ENCODE assay signal across 8 mouse cellular contexts in genomic region chr11:55023049-55023564, GRCm38 (mm10). TPM values are rescaled to one million over a fixed set of nuclear protein-coding genes. Genes with fewer than 3 reads are reported as not detected.
A peak's percentile ranks its signal among the peaks of the same experiment; 100 is the strongest.
DNase-seq lines count a peak whose midpoint lies in the region; ATAC-seq lines count a peak whose summit lies in the region.

No protein-coding gene starts in this region.

- peak overlapping the region; percentile 93 for H3K27ac ChIP-seq in intestine, embryonic 15.5 days
- H3K27ac ChIP-seq in limb, embryonic 13.5 days = peak overlapping the region; percentile 97
- peak overlapping the region; percentile 84 for H3K27ac ChIP-seq in midbrain, embryonic 14.5 days (replicated peaks; ENCODE audit: low read depth, low read length)

- ATAC-seq in intestine, embryonic 15.5 days = peak; percentile 88
- peak; percentile 88 for ATAC-seq in limb, embryonic 13.5 days (ENCODE audit: low FRiP score, low read depth)
- ATAC-seq in midbrain, embryonic 14.5 days (ENCODE audit: low FRiP score, low TSS enrichment) = peak; percentile 77
- ATAC-seq in erythroblast, adult 5-6 weeks (replicated peaks; ENCODE audit: low FRiP score, poor library complexity, severe bottlenecking) = no peak

- no peaks in the 10 kb centered on the region for H3K27me3 ChIP-seq in intestine, embryonic 15.5 days (replicated peaks)
- H3K27me3 ChIP-seq in limb, embryonic 13.5 days = no peaks in the 10 kb centered on the region
- no peaks in the 10 kb centered on the region for H3K27me3 ChIP-seq in midbrain, embryonic 14.5 days (ENCODE audit: control insufficient read depth, insufficient read depth, low read length)

- peaks cover 7% of the 10 kb centered on the region; the same call in 1 of the 2 replicates for H3K36me3 ChIP-seq in intestine, embryonic 15.5 days
- H3K36me3 ChIP-seq in limb, embryonic 13.5 days = peaks cover 49% of the 10 kb centered on the region
- H3K36me3 ChIP-seq in midbrain, embryonic 14.5 days (ENCODE audit: control insufficient read depth, insufficient read depth, low read length) = no peaks in the 10 kb centered on the region

- DNase-seq in adrenal gland, adult (ENCODE audit: inconsistent age in 2 of 2, low spot score in 1 of 2) = peak; percentile 78 to 93
- DNase-seq in embryo, embryonic 11 days = peak; percentile 89
- DNase-seq in gastrocnemius, postnatal 4 days (ENCODE audit: low spot score in 2 of 2) = peak; percentile 89 to 95
- peak; percentile 85 for DNase-seq in midbrain, embryonic 14.5 days
- peak; percentile 68 for DNase-seq in spleen, adult 12 weeks (ENCODE audit: low spot score)

- H3K4me2 ChIP-seq in intestine, embryonic 15.5 days (replicated peaks) = peak overlapping the region; percentile 52
- H3K4me2 ChIP-seq in limb, embryonic 13.5 days (replicated peaks) = peak overlapping the region; percentile 57
- peak overlapping the region; percentile 27; the same call in 1 of the 2 replicates for H3K4me2 ChIP-seq in midbrain, embryonic 14.5 days (ENCODE audit: low read length)

- no peak overlapping the region for H3K4me3 ChIP-seq in intestine, embryonic 15.5 days (replicated peaks)
- H3K4me3 ChIP-seq in limb, embryonic 13.5 days = peak overlapping the region; percentile 23
- no peak overlapping the region for H3K4me3 ChIP-seq in midbrain, embryonic 14.5 days (replicated peaks; ENCODE audit: low read depth, low read length)

- no peaks in the 10 kb centered on the region for H3K9me3 ChIP-seq in intestine, embryonic 15.5 days
- H3K9me3 ChIP-seq in limb, embryonic 13.5 days = no peaks in the 10 kb centered on the region
- H3K9me3 ChIP-seq in midbrain, embryonic 14.5 days (ENCODE audit: control insufficient read depth, low read length) = no peaks in the 10 kb centered on the region

- peaks cover 82% of the 10 kb centered on the region for H3K4me1 ChIP-seq in intestine, embryonic 15.5 days (replicated peaks)
- peaks cover 78% of the 10 kb centered on the region for H3K4me1 ChIP-seq in limb, embryonic 13.5 days
- peaks cover 24% of the 10 kb centered on the region for H3K4me1 ChIP-seq in midbrain, embryonic 14.5 days (ENCODE audit: control insufficient read depth, insufficient read depth, low read length)

- WGBS in intestine, embryonic 15.5 days = 8% methylated on average over 10 of the region's 10 CpGs
- 3% methylated on average over 10 of the region's 10 CpGs for WGBS in limb, embryonic 13.5 days
- WGBS in midbrain, embryonic 14.5 days = 9% methylated on average over 10 of the region's 10 CpGs

- H3K9ac ChIP-seq in intestine, embryonic 15.5 days = no peak overlapping the region
- peak overlapping the region; percentile 8 for H3K9ac ChIP-seq in limb, embryonic 13.5 days
- H3K9ac ChIP-seq in midbrain, embryonic 14.5 days (replicated peaks; ENCODE audit: low read length) = 0 out of 2 replicates have a peak overlapping the region, but pooled peaks have one; percentile 4

RNA-seq across cellular contexts. Expression of gene Anxa6, which starts 10.1 kb away (rescaled TPM):
- 100 to 1,000 TPM; 466 to 474 TPM for total RNA-seq in gastrocnemius, postnatal 4 days (2021)
- 261 and 262 TPM in 2 replicates for polyA plus RNA-seq in intestine, embryonic 15.5 days (2015; fragmentation: Nextera tagmentation; extraction: Ambion mirVana)
- 328 and 335 TPM in 2 replicates for polyA plus RNA-seq in limb, embryonic 13.5 days (2015; fragmentation: Nextera tagmentation; extraction: Ambion mirVana)
- polyA plus RNA-seq in midbrain, embryonic 14.5 days (2014; fragmentation: Nextera tagmentation; extraction: Ambion mirVana) = 14.3 and 38.3 TPM in 2 replicates
- 9.2 and 10.4 TPM in 2 replicates for total RNA-seq in erythroblast, adult 5-6 weeks (2015; ENCODE audit: low replicate concordance)
- total RNA-seq in erythroblast, adult 5-6 weeks (2017; ENCODE audit: low replicate concordance) = 12.7 and 14.0 TPM in 2 replicates

RNA-seq across cellular contexts. Expression of gene Ccdc69, which starts 54.8 kb away (rescaled TPM):
- 10 to 100 TPM; 13.2 to 17.9 TPM for total RNA-seq in gastrocnemius, postnatal 4 days (2021)
- polyA plus RNA-seq in intestine, embryonic 15.5 days (2015; fragmentation: Nextera tagmentation; extraction: Ambion mirVana) = 2.0 and 2.6 TPM in 2 replicates
- polyA plus RNA-seq in limb, embryonic 13.5 days (2015; fragmentation: Nextera tagmentation; extraction: Ambion mirVana) = 0.57 and 0.90 TPM in 2 replicates
- 0.14 and 0.26 TPM in 2 replicates for polyA plus RNA-seq in midbrain, embryonic 14.5 days (2014; fragmentation: Nextera tagmentation; extraction: Ambion mirVana)
- total RNA-seq in erythroblast, adult 5-6 weeks (2015; ENCODE audit: low replicate concordance) = 3.1 and 6.7 TPM in 2 replicates
- total RNA-seq in erythroblast, adult 5-6 weeks (2017; ENCODE audit: low replicate concordance) = 6.0 and 6.6 TPM in 2 replicates
